Mouse (Mus musculus): Measurements from ENCODE around the gene 4833420G17Rik.
A peak's percentile ranks its signal among the peaks of the same experiment; 100 is the strongest.
"Not testable (repeated sequence)": the region's sequence is repeated elsewhere in the genome, so short reads cannot be mapped to it uniquely, and the experiment has no call there.

4833420G17Rik gene

GRCm38 (mm10) chr13:119462596-119463560, at the start of gene 4833420G17Rik:
4833420G17Rik (plus strand) TSS chr13:119462768.
- DNase-seq (ENCODE audit: low spot score) = peak; percentile 91

GRCm38 (mm10) chr13:119413026-119413425, 49.5 kb upstream of the 4833420G17Rik start:
- DNase-seq (ENCODE audit: low spot score) = no peak

DNA sequence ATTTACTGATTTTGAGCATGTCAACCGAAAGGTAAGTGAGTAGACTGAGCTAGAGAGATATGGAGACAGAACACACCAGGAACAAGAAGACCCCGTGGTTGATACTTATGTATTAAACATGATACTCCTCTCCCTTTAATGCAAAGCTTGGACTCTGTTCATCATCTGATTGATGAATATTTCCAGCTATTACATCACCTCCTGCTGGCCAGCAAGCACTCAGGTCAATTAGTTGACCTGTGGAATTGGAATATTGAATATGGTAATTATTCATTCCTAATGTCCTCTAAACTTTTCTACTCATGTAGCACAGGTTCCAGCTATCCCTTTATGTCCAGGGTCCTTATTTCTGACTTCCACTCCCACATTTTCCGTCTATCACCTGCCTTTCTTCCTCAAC, 44.1 kb upstream of the 4833420G17Rik start:
- DNase-seq (ENCODE audit: low spot score) = no peak

GRCm38 (mm10) chr13:119430164-119430563, 32.4 kb upstream of the 4833420G17Rik start:
- no peak for DNase-seq (ENCODE audit: low spot score)

DNA sequence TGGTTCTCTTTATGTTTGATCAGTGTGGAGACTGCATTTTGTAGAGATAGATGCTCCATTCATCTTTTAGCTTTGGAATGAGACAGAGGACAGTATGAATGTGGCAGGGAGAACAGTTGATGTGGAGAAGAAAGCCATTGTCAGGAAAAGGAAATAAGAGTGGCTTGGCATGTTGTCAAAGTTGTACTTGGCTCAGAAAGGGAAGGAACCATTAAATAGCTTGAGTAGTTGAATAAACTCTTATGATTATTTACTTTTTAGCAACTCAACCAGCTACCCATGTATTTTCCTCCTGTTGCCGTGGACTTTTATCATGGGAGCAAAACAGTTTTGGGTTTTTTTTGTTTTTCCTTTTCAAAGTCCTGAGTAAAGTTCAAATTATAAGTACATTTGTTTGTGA, 30.5 kb upstream of the 4833420G17Rik start:
- no peak for DNase-seq (ENCODE audit: low spot score)

DNA sequence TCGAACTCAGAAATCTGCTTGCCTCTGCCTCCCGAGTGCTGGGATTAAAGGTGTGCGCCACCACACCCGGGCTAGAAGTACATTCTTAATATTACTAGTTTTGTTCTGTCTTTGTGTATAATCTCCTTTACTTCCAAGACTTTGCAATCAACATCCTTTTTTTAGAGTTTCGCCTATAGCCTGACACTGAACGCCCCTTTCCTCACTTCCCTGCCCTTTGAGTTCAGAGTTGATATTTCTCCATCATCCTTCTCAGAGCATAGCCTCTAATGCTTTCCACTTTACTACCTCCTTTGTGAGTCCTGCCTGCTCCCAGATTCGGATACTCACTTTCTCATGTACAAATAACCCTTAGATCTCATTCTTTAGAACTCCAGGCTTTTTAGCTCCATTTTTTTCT, 28.2 kb upstream of the 4833420G17Rik start:
- DNase-seq (ENCODE audit: low spot score) = no peak

DNA sequence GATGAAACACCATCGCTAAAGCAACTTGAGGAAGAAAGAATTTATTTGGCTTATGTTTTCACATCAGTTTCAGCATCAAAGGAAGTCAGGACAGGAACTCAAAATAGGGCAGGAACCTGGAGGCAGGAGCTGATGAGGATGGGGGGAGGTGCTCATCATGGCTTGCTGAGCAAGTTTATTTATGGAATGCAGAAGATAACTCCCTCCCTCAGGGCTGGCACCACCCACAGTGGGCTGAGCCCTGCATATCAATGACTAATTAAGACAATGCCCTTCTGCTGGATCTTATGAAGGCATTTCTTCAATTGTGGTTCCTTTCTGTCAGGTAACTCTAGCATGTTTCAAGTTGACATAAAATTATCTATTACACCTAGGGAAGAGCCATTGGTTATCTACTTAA, 20.3 kb upstream of the 4833420G17Rik start:
- no peak for DNase-seq (ENCODE audit: low spot score)

GRCm38 (mm10) chr13:119453563-119453962, 9.0 kb upstream of the 4833420G17Rik start:
- DNase-seq (ENCODE audit: low spot score) = no peak

- DNase-seq (ENCODE audit: low spot score) = no peak
Measured at GRCm38 (mm10) chr13:119455082-119455481, 7.5 kb upstream of the 4833420G17Rik start.

DNA sequence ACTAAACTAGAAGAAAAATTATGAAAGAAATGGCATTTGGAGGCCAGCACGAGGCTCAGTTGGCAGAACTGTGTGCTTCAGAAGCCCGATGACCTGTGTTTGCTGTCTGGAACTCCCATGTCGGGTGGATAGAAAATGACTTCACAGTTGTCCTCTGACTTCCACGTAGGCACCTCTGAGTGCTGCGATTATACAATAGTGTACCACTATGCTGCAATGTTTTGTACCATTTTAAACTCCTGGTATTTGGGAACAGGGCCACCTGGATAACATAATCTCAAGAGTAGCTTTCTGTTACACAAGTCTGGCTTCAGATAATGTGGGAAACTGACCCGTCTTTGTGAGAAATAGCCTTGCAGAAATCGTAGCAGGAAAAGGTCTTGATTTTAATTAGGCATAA, 6.2 kb upstream of the 4833420G17Rik start:
- no peak for DNase-seq (ENCODE audit: low spot score)

GRCm38 (mm10) chr13:119461900-119462595, 520 bp upstream of the 4833420G17Rik start:
- DNase-seq (ENCODE audit: low spot score) = no peak

GRCm38 (mm10) chr13:119476631-119477030, 14.1 kb downstream of the 4833420G17Rik start:
- no peak for DNase-seq (ENCODE audit: low spot score)

- DNase-seq (ENCODE audit: low spot score) = no peak
Measured at GRCm38 (mm10) chr13:119477789-119478188, 15.2 kb downstream of the 4833420G17Rik start.

DNA sequence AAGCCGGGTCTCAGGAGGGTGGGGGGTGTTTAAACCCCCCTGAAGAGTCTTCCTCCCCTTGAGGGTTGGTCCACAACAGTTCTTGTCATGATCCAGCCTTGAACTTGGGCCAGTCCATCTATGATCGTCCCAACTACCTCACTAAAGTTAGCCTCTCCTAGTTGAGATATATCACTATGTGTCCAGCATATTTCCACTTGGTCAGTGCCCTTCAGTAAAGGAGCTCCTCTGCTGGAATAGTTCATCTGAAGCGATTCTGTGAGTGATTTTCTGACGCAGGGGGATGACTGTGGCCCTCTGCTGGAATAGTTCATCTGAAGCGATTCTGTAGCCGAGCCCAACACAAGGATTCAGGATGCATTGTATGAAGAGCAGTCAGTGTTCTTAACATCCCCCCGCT, 24.8 kb downstream of the 4833420G17Rik start:
- DNase-seq (ENCODE audit: low spot score) = no peak

DNA sequence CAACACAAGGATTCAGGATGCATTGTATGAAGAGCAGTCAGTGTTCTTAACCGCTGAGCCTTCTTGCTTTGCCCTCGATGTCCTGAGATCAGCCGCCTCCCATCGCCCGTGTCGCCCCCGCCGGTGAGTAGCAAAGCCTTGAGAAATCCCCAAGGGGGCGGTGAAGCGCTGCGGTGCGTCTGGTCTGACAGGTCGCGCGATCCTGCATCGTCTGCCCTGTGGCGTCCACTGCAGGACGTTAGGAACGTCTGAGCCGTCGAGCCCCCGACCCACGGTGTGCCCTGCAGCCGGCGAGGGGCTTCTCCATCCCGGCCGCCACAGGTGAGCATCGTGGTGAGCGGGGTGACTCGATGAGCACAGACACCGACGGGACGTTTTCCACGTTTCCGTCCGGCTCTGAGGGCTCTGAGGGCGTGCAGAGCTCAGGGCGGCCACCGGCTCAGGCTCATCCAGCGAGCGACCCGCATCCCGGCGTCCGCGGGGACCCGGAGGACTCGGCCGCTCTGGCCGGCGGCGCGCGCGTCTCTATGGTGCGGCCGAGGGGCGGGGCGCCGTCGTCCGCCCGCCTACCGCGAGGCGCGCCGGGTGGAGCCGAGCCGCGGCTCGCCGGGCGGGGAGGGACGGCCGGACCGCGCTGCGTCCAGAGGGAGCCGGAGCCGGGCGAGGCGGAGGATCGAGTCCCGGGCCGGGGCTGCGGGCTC, 25.5 kb downstream of the 4833420G17Rik start, which contains the start of the genes Tmem267 and 3110070M22Rik:
TSS of gene Tmem267 (plus strand) at position 160 of the 701 bp plus-strand sequence.
TSS of gene 3110070M22Rik (minus strand) at position 504 of the 701 bp plus-strand sequence.
- peak; percentile 82 for DNase-seq (ENCODE audit: low spot score)

GRCm38 (mm10) chr13:119492083-119492482, 29.5 kb downstream of the 4833420G17Rik start:
- DNase-seq (ENCODE audit: low spot score) = not testable (repeated sequence)

GRCm38 (mm10) chr13:119494938-119495337, 32.4 kb downstream of the 4833420G17Rik start:
- not testable (repeated sequence) for DNase-seq (ENCODE audit: low spot score)
